Mouse (Mus musculus) bone marrow, adult 2 months (tissue): ENCODE results near the gene Ttc14.

Experiments
- CTCF ChIP-seq: fragments of 200-500 bp; IDR thresholded peaks from 2 replicates; pipeline ENCODE4 v1.5.1; 2011; ENCODE audit warnings: low read length, control low read depth; ENCODE audit not compliant: control insufficient read depth, insufficient read depth
- POLR2A ChIP-seq: fragments of 200-500 bp; IDR thresholded peaks from 2 replicates; pipeline ENCODE4 v1.6.1; 2011; ENCODE audit warnings: low read depth, mild to moderate bottlenecking, control low read depth, low read length, borderline replicate concordance; ENCODE audit not compliant: control insufficient read depth

- TF ChIP-seq POLR2A (peak; percentile 94; the same call in 1 of the 2 replicates), CTCF (peak; percentile 18; the same call in 1 of the 2 replicates)
These were observed at the start of gene Ttc14 for GRCm38 (mm10) chr3:33799617-33800512.
